Mouse (Mus musculus) inflammation-experienced regulatory T-cells, adult 6 months (primary cell): Measurements from ENCODE around the gene Baiap2l1. TPM values are rescaled to one million over a fixed set of nuclear protein-coding genes. Genes with fewer than 3 reads are reported as not detected.

ENCODE experiments used
- ATAC-seq: one replicate; pipeline ENCODE4 v1.8.0; 2017
- polyA plus RNA-seq, 3 experiments: library from polyadenylated mRNA; unstranded; fragments of 100-300 nt; shearing (Covaris generic); gene quantifications; one replicate each; pipeline ENCODE4 v1.2.1; 2017

Baiap2l1 gene
- polyA plus RNA-seq, 3 experiments from 2014 or later: 0.43 to 1.2 (median 0.67) TPM

GRCm38 (mm10) chr5:144256541-144256870, 101.4 kb downstream of the Baiap2l1 start:
- ATAC-seq: no peak

- ATAC-seq: peak; percentile 5
These were observed 102.0 kb downstream of the Baiap2l1 start for GRCm38 (mm10) chr5:144255632-144256540.

- peak; percentile 62 for ATAC-seq
These were observed 102.9 kb downstream of the Baiap2l1 start for GRCm38 (mm10) chr5:144254811-144255631.

GRCm38 (mm10) chr5:144254122-144254810, 103.6 kb downstream of the Baiap2l1 start:
- ATAC-seq: peak; percentile 13

GRCm38 (mm10) chr5:144253212-144253611, 104.7 kb downstream of the Baiap2l1 start:
- no peak for ATAC-seq

- no peak for ATAC-seq
These were observed 105.9 kb downstream of the Baiap2l1 start for GRCm38 (mm10) chr5:144251876-144252577.

GRCm38 (mm10) chr5:144249871-144250270, 108.0 kb downstream of the Baiap2l1 start:
- ATAC-seq: no peak

GRCm38 (mm10) chr5:144247906-144248585, 109.9 kb downstream of the Baiap2l1 start:
- no peak for ATAC-seq

- no peak for ATAC-seq
These were observed 110.6 kb downstream of the Baiap2l1 start for GRCm38 (mm10) chr5:144247307-144247706.

GRCm38 (mm10) chr5:144246669-144247068, 111.2 kb downstream of the Baiap2l1 start:
- ATAC-seq: no peak

- ATAC-seq: no peak
These were observed 112.3 kb downstream of the Baiap2l1 start for GRCm38 (mm10) chr5:144245592-144245991.

- ATAC-seq: no peak
These were observed 113.9 kb downstream of the Baiap2l1 start, which contains the start of gene Bri3 for GRCm38 (mm10) chr5:144243901-144244487. TSS of gene Bri3 (plus strand) at chr5:144244437.

- ATAC-seq: no peak
These were observed 118.9 kb downstream of the Baiap2l1 start for GRCm38 (mm10) chr5:144238969-144239368.

GRCm38 (mm10) chr5:144234714-144235113, 123.2 kb downstream of the Baiap2l1 start:
- ATAC-seq: no peak

GRCm38 (mm10) chr5:144234222-144234621, 123.7 kb downstream of the Baiap2l1 start:
- ATAC-seq: no peak

GRCm38 (mm10) chr5:144232531-144232930, 125.4 kb downstream of the Baiap2l1 start:
- no peak for ATAC-seq

GRCm38 (mm10) chr5:144231410-144231809, 126.5 kb downstream of the Baiap2l1 start:
- no peak for ATAC-seq

- no peak for ATAC-seq
These were observed 127.7 kb downstream of the Baiap2l1 start for GRCm38 (mm10) chr5:144230216-144230615.

- ATAC-seq: no peak
These were observed 131.7 kb downstream of the Baiap2l1 start for GRCm38 (mm10) chr5:144226220-144226619.

GRCm38 (mm10) chr5:144223899-144224816, 133.8 kb downstream of the Baiap2l1 start:
- ATAC-seq: no peak
